ENCODE assay signal across 15 mouse cellular contexts in genomic region chr17:34126826-34127420, GRCm38 (mm10). TPM values are rescaled to one million over a fixed set of nuclear protein-coding genes. Genes with fewer than 3 reads are reported as not detected.
DNase-seq lines count a peak whose midpoint lies in the region; ATAC-seq and TF ChIP-seq lines count a peak whose summit lies in the region.
"Had no signal": no experiment of that assay in that cellular context is flagged by ENCODE, and none has a peak within 500 bp of the region (broad histone marks: within the 10 kb centered on the region; RNA-seq: fewer than 3 reads in every experiment).

No protein-coding gene starts in this region.

- DNase-seq in embryonic facial prominence, embryonic 14.5 days (ENCODE audit: low spot score) = no peak
- DNase-seq in embryonic facial prominence, embryonic 10.5 days (ENCODE audit: low spot score) = no peak
- DNase-seq in layer of hippocampus, adult 2 months (ENCODE audit: low spot score in 2 of 2) = no peak
- no peak for DNase-seq in layer of hippocampus, postnatal 14 days (ENCODE audit: low spot score in 2 of 2)
- DNase-seq in kidney, postnatal 0 days (ENCODE audit: low spot score) = no peak
- no peak for DNase-seq in ovary, adult 18-20 months (ENCODE audit: low spot score)
- DNase-seq in layer of hippocampus, adult 9-10 months (ENCODE audit: low spot score) = no peak
- DNase-seq: right cerebral cortex, adult 18-20 months had no signal

- H3K9me3 ChIP-seq in embryonic facial prominence, embryonic 14.5 days (ENCODE audit: control insufficient read depth, low read length) = no peaks in the 10 kb centered on the region
- H3K9me3 ChIP-seq in embryonic facial prominence, embryonic 10.5 days = no peaks in the 10 kb centered on the region
- no peaks in the 10 kb centered on the region for H3K9me3 ChIP-seq in ES-Bruce4 (replicated peaks; ENCODE audit: control insufficient read depth, insufficient read depth, low read length, poor library complexity, severe bottlenecking)
- H3K9me3 ChIP-seq in kidney, postnatal 0 days (replicated peaks; ENCODE audit: low read length) = no peaks in the 10 kb centered on the region
- H3K9me3 ChIP-seq: embryonic facial prominence, embryonic 13.5 days; lung, embryonic 15.5 days; midbrain, embryonic 13.5 days had no signal

- H3K4me3 ChIP-seq in embryonic facial prominence, embryonic 14.5 days (ENCODE audit: low read depth, low read length) = no peak overlapping the region
- no peak overlapping the region for H3K4me3 ChIP-seq in embryonic facial prominence, embryonic 10.5 days
- H3K4me3 ChIP-seq in layer of hippocampus, adult 2 months = no peak overlapping the region
- no peak overlapping the region for H3K4me3 ChIP-seq in ES-Bruce4 (ENCODE audit: low read depth, low read length)
- H3K4me3 ChIP-seq in kidney, postnatal 0 days (replicated peaks; ENCODE audit: low read depth, low read length) = no peak overlapping the region
- H3K4me3 ChIP-seq: embryonic facial prominence, embryonic 13.5 days; lung, embryonic 15.5 days; midbrain, embryonic 13.5 days had no signal

- no peak overlapping the region for H3K27ac ChIP-seq in embryonic facial prominence, embryonic 14.5 days (replicated peaks; ENCODE audit: low read depth, low read length)
- no peak overlapping the region for H3K27ac ChIP-seq in embryonic facial prominence, embryonic 10.5 days (replicated peaks)
- peak overlapping the region; percentile 92 for H3K27ac ChIP-seq in layer of hippocampus, adult 2 months
- peak overlapping the region; percentile 15; the same call in 1 of the 2 replicates for H3K27ac ChIP-seq in ES-Bruce4 (ENCODE audit: insufficient read depth, low read length)
- H3K27ac ChIP-seq in kidney, postnatal 0 days = 0 out of 2 replicates have a peak overlapping the region, but pooled peaks have one; percentile 13
- H3K27ac ChIP-seq: embryonic facial prominence, embryonic 13.5 days; lung, embryonic 15.5 days; midbrain, embryonic 13.5 days had no signal

- TF ChIP-seq CTCF in layer of hippocampus, adult 2 months (conservative IDR thresholded peaks at IDR 0.05) = no peak
- no peak for TF ChIP-seq CTCF in ES-Bruce4 (IDR thresholded peaks at IDR 0.05; ENCODE audit: low read depth, low read length)
- TF ChIP-seq CTCF in kidney, postnatal 0 days (IDR thresholded peaks at IDR 0.05; ENCODE audit: low read depth) = no peak

- H3K9ac ChIP-seq in embryonic facial prominence, embryonic 14.5 days (ENCODE audit: low read depth, low read length) = peak overlapping the region; percentile 8; the same call in 1 of the 2 replicates
- H3K9ac ChIP-seq in ES-Bruce4 (ENCODE audit: low read depth, poor library complexity, severe bottlenecking) = no peak overlapping the region
- no peak overlapping the region for H3K9ac ChIP-seq in kidney, postnatal 0 days (ENCODE audit: low read depth, low read length)
- H3K9ac ChIP-seq: embryonic facial prominence, embryonic 13.5 days; lung, embryonic 15.5 days; midbrain, embryonic 13.5 days had no signal

- peaks cover 38% of the 10 kb centered on the region for H3K4me1 ChIP-seq in embryonic facial prominence, embryonic 14.5 days (ENCODE audit: control insufficient read depth, insufficient read depth, low read length)
- peaks cover 47% of the 10 kb centered on the region for H3K4me1 ChIP-seq in embryonic facial prominence, embryonic 10.5 days
- H3K4me1 ChIP-seq in ES-Bruce4 (ENCODE audit: control insufficient read depth, insufficient read depth, low read length) = peaks cover 2% of the 10 kb centered on the region
- peaks cover 28% of the 10 kb centered on the region for H3K4me1 ChIP-seq in kidney, postnatal 0 days (replicated peaks; ENCODE audit: insufficient read depth, low read length)

- 0 out of 2 replicates have a peak, but pooled peaks cover 6% of the 10 kb centered on the region for H3K36me3 ChIP-seq in embryonic facial prominence, embryonic 14.5 days (ENCODE audit: control insufficient read depth, insufficient read depth, low read length)
- H3K36me3 ChIP-seq in embryonic facial prominence, embryonic 10.5 days (replicated peaks) = peaks cover 13% of the 10 kb centered on the region; the same call in 1 of the 2 replicates
- no peaks in the 10 kb centered on the region for H3K36me3 ChIP-seq in ES-Bruce4 (ENCODE audit: control insufficient read depth, insufficient read depth, low read length, poor library complexity, severe bottlenecking)
- H3K36me3 ChIP-seq in kidney, postnatal 0 days (ENCODE audit: insufficient read depth, low read length) = no peaks in the 10 kb centered on the region
- H3K36me3 ChIP-seq: lung, embryonic 15.5 days had no signal

- H3K4me2 ChIP-seq in embryonic facial prominence, embryonic 14.5 days (ENCODE audit: low read depth, low read length) = no peak overlapping the region
- H3K4me2 ChIP-seq in kidney, postnatal 0 days (ENCODE audit: low read length) = no peak overlapping the region
- H3K4me2 ChIP-seq: embryonic facial prominence, embryonic 13.5 days; lung, embryonic 15.5 days; midbrain, embryonic 13.5 days had no signal

- no peak for ATAC-seq in embryonic facial prominence, embryonic 14.5 days (ENCODE audit: low read depth)
- ATAC-seq in kidney, postnatal 0 days (replicated peaks; ENCODE audit: low FRiP score, low read depth) = no peak
- ATAC-seq: forebrain, embryonic 14.5 days; midbrain, embryonic 13.5 days had no signal

- WGBS in embryonic facial prominence, embryonic 14.5 days = 53% methylated on average over 9 of the region's 9 CpGs
- WGBS in embryonic facial prominence, embryonic 10.5 days = 62% methylated on average over 9 of the region's 9 CpGs
- 41% methylated on average over 9 of the region's 9 CpGs for WGBS in kidney, postnatal 0 days

- TF ChIP-seq EP300 in ES-Bruce4 (IDR thresholded peaks at IDR 0.05; ENCODE audit: insufficient read depth, low read depth, low read length) = no peak

- TF ChIP-seq POLR2A in ES-Bruce4 (IDR thresholded peaks at IDR 0.05; ENCODE audit: insufficient read depth, low read length) = no peak

- H3K27me3 ChIP-seq in embryonic facial prominence, embryonic 14.5 days (replicated peaks; ENCODE audit: control insufficient read depth, insufficient read depth, low read length) = no peaks in the 10 kb centered on the region
- H3K27me3 ChIP-seq in embryonic facial prominence, embryonic 10.5 days (replicated peaks; ENCODE audit: low read depth, poor library complexity, severe bottlenecking) = peaks cover 24% of the 10 kb centered on the region
- H3K27me3 ChIP-seq in ES-Bruce4 (ENCODE audit: control insufficient read depth, insufficient read depth, low read length, poor library complexity, severe bottlenecking) = no peaks in the 10 kb centered on the region
- no peaks in the 10 kb centered on the region for H3K27me3 ChIP-seq in kidney, postnatal 0 days (ENCODE audit: insufficient read depth, low read length)
- H3K27me3 ChIP-seq: embryonic facial prominence, embryonic 13.5 days; lung, embryonic 15.5 days had no signal

RNA-seq across cellular contexts. Expression of gene Brd2, which starts 4.5 kb away (rescaled TPM):
- 103 and 105 TPM in 2 replicates for polyA plus RNA-seq in embryonic facial prominence, embryonic 14.5 days (2014; fragmentation: Nextera tagmentation; extraction: Ambion mirVana)
- 141 and 144 TPM in 2 replicates for polyA plus RNA-seq in embryonic facial prominence, embryonic 10.5 days (2016; fragmentation: Nextera tagmentation; extraction: Ambion mirVana)
- total RNA-seq in layer of hippocampus, adult 2 months (2021) = 100 to 1,000 TPM; 196 to 200 TPM
- 100 to 1,000 TPM; 248 to 278 TPM for total RNA-seq in layer of hippocampus, postnatal 14 days (2021)
- polyA plus RNA-seq in ES-Bruce4 (2011; ENCODE audit: insufficient read depth, insufficient read length, low read depth, missing spikeins) = 190 and 199 TPM in 2 replicates
- polyA plus RNA-seq in kidney, postnatal 0 days (2015; fragmentation: Nextera tagmentation; extraction: Ambion mirVana) = 90.2 and 100 TPM in 2 replicates

RNA-seq across cellular contexts. Expression of gene H2-DMa, which starts 7.6 kb away (rescaled TPM):
- polyA plus RNA-seq in embryonic facial prominence, embryonic 14.5 days (2014; fragmentation: Nextera tagmentation; extraction: Ambion mirVana) = 13.6 and 14.9 TPM in 2 replicates
- polyA plus RNA-seq in embryonic facial prominence, embryonic 10.5 days (2016; fragmentation: Nextera tagmentation; extraction: Ambion mirVana) = 4.2 and 4.8 TPM in 2 replicates
- total RNA-seq in layer of hippocampus, adult 2 months (2021) = 10 to 100 TPM; 26.2 to 33.1 TPM
- total RNA-seq in layer of hippocampus, postnatal 14 days (2021) = 10 to 100 TPM; 36.8 to 38.0 TPM
- polyA plus RNA-seq in ES-Bruce4 (2011; ENCODE audit: insufficient read depth, insufficient read length, low read depth, missing spikeins) = 5.9 and 8.3 TPM in 2 replicates
- 18.6 and 20.6 TPM in 2 replicates for polyA plus RNA-seq in kidney, postnatal 0 days (2015; fragmentation: Nextera tagmentation; extraction: Ambion mirVana)

RNA-seq across cellular contexts. Expression of gene H2-DMb2, which starts 16.2 kb away (rescaled TPM):
- 0.22 and 0.39 TPM in 2 replicates for polyA plus RNA-seq in embryonic facial prominence, embryonic 14.5 days (2014; fragmentation: Nextera tagmentation; extraction: Ambion mirVana)
- 0.17 and 0.28 TPM in 2 replicates for polyA plus RNA-seq in embryonic facial prominence, embryonic 10.5 days (2016; fragmentation: Nextera tagmentation; extraction: Ambion mirVana)
- total RNA-seq in layer of hippocampus, adult 2 months (2021) = under 1 TPM; 0.77 to 0.96 TPM
- total RNA-seq in layer of hippocampus, postnatal 14 days (2021) = 1 to 10 TPM in 1 of 2 experiments, under 1 TPM in 1; 0.55 to 1.0 TPM
- not detected in 2 replicates for polyA plus RNA-seq in ES-Bruce4 (2011; ENCODE audit: insufficient read depth, insufficient read length, low read depth, missing spikeins)
- 15.3 and 19.4 TPM in 2 replicates for polyA plus RNA-seq in kidney, postnatal 0 days (2015; fragmentation: Nextera tagmentation; extraction: Ambion mirVana)
- polyA plus RNA-seq: C2C12 had no signal

RNA-seq across cellular contexts. Expression of gene H2-DMb1, which starts 25.9 kb away (rescaled TPM):
- 2.8 and 4.3 TPM in 2 replicates for polyA plus RNA-seq in embryonic facial prominence, embryonic 14.5 days (2014; fragmentation: Nextera tagmentation; extraction: Ambion mirVana)
- polyA plus RNA-seq in embryonic facial prominence, embryonic 10.5 days (2016; fragmentation: Nextera tagmentation; extraction: Ambion mirVana) = 0.52 and 0.55 TPM in 2 replicates
- 1 to 10 TPM; 1.8 to 2.5 TPM for total RNA-seq in layer of hippocampus, adult 2 months (2021)
- under 1 TPM; 0.65 to 0.98 TPM for total RNA-seq in layer of hippocampus, postnatal 14 days (2021)
- 0.65 and 1.1 TPM in 2 replicates for polyA plus RNA-seq in ES-Bruce4 (2011; ENCODE audit: insufficient read depth, insufficient read length, low read depth, missing spikeins)
- 12.9 and 13.5 TPM in 2 replicates for polyA plus RNA-seq in kidney, postnatal 0 days (2015; fragmentation: Nextera tagmentation; extraction: Ambion mirVana)
- polyA plus RNA-seq: C2C12 had no signal

RNA-seq across cellular contexts. Expression of gene H2-Oa, which starts 34.8 kb away (rescaled TPM):
- polyA plus RNA-seq in embryonic facial prominence, embryonic 14.5 days (2014; fragmentation: Nextera tagmentation; extraction: Ambion mirVana) = 0.36 and 0.76 TPM in 2 replicates
- 0.31 and 0.69 TPM in 2 replicates for polyA plus RNA-seq in embryonic facial prominence, embryonic 10.5 days (2016; fragmentation: Nextera tagmentation; extraction: Ambion mirVana)
- under 1 TPM in 1 of 2 experiments, not detected in 1; 0.44 TPM for total RNA-seq in layer of hippocampus, adult 2 months (2021)
- total RNA-seq in layer of hippocampus, postnatal 14 days (2021) = not detected
- polyA plus RNA-seq in ES-Bruce4 (2011; ENCODE audit: insufficient read depth, insufficient read length, low read depth, missing spikeins) = 1.4 TPM in 1 of 2 replicates, not detected in the other
- 0.83 and 0.95 TPM in 2 replicates for polyA plus RNA-seq in kidney, postnatal 0 days (2015; fragmentation: Nextera tagmentation; extraction: Ambion mirVana)
- polyA plus RNA-seq: C2C12; midbrain, embryonic 13.5 days; neural tube, embryonic 14.5 days had no signal

Comparison
In these comparisons a context has a peak if more than half of its experiments do, and no peak if none do; other contexts are left out.
1. H3K27ac ChIP-seq: peak in layer of hippocampus, adult 2 months (single experiment), ES-Bruce4 (single experiment) and kidney, postnatal 0 days (single experiment); none in embryonic facial prominence, embryonic 14.5 days (single experiment) and embryonic facial prominence, embryonic 10.5 days (single experiment).
2. RNA of gene H2-DMb2, which starts 16.2 kb away (polyA plus RNA-seq): 15.3 to 19.4 TPM in kidney, postnatal 0 days; 0.22 to 0.39 TPM in embryonic facial prominence, embryonic 14.5 days, 0.17 to 0.28 TPM in embryonic facial prominence, embryonic 10.5 days and not detected in ES-Bruce4; every median in the first group is over 10 times any median in the second.